Mouse (Mus musculus) adrenal gland, postnatal 25 days (tissue): Measurements from ENCODE around the gene Poll. TPM values are rescaled to one million over a fixed set of nuclear protein-coding genes. Genes with fewer than 3 reads are reported as not detected.

Experiments
- DNase-seq: peaks from one replicate; pipeline ENCODE4 v3.0.0; 2021; ENCODE audit warnings: mixed read lengths
- long read RNA-seq: library from polyadenylated mRNA; stranded (forward); transcript quantifications from one replicate; pipeline ENCODE4 v2.0.0, GENCODE M21; 2021
- total RNA-seq: library from RNA; stranded (reverse); gene quantifications from 2 replicates; pipeline ENCODE4 v1.2.3, GENCODE M21; 2021

Poll gene
- total RNA-seq, result 12.4 and 15.5 TPM in 2 replicates
- long read RNA-seq, transcript Poll-201 (9 exons, 2,324 nt), result major isoform, 10 of 16 reads
- long read RNA-seq, partial matches to known transcripts, result 4 of 16 reads
- long read RNA-seq, other reads (novel, unspliced or antisense), result 2 of 16 reads

DNA sequence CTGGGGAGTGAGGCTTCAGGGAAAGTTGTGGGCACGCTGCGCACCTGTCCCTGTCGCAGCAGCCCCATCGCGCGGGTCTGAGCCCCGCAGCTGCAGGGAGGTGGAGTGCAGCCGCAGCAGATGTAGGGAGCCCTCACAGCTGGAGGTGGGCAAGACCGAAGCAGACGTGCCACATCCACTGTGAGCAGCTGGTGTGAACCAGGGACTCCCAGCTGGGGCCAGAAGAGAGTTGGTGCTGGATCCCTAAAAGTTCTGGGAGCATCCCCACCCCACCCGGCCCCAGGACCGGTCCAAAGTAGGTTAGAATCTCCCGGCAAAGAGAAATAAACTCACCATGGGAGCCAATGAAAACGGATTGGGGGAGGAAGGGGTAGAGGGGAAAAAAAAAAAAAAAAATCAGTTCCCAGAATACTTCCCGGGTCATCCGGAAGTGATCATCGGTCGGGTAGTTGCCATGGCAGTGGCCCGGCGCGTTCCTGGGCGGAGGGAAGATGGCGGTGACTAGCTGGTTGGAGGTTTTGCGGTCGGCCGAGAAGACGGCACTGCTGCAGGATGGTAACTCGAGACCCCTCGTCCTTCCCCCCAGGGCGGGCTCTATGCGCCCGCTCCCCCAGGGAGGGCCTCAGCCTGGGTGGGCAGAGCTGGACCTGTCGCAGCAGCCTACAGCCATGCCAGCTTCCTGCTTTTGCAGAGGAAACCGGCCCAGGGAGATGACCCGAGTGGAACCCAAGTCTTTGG is at the start of gene Poll, which contains the start of gene Gm17018:
Gene Poll, minus strand, starts transcription at position 379 of the 738 bp plus-strand sequence.
Gene Gm17018, plus strand, starts transcription at position 463 of the 738 bp plus-strand sequence.
- DNase-seq, result peak; percentile 85

DNA sequence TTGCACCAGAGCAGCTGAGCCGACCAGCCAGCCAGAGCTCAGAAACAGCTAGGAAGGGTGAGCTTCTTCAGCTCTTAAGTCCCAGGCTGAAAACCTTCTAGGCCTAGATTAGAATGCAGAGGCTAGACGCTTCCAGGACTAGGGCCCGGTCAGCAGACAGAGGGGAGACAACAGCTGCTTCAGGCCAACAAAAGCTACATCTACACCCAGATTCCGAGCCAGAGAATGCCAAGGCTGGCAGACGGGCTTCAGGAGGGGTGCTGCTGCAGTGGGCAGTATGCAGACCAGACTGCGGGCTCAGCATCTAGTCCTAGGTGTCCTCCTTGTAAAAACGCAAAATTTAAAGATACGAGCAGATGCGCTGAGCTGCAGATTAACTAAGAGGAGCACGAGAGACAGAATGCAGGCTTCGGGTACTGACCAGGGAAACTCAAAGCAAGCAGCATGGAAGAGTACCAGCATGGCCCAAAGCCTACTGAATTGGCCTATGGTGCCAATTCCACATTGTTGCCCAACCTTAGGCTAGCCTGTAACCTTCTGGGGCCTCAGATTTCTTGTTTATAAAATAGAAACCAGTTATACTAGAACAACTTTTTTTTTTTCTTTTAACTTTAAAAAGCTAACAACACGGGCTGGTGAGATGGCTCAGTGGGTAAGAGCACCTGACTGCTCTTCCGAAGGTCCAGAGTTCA is 48.5 kb upstream of the Poll start:
- no peak for DNase-seq

DNA sequence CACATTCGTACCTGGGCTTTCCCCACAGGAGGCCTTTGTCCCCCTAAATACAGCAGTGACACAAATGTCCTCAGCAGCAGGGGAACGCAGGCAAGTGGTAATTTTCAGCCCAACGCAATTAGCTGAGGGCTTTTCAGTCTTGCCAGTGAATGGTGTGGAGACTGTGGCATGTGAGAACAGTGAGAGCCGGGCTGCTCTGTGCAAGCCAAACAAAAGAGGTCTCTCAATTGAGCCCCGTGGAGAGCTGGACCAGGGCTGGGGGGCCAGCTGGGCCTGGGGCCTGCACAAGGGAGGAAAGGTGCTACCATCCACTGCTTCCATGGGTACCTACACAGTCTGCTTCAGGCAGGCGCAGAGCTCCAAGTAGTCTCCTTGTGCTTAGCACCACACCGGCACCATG is 47.1 kb upstream of the Poll start:
- no peak for DNase-seq

DNA sequence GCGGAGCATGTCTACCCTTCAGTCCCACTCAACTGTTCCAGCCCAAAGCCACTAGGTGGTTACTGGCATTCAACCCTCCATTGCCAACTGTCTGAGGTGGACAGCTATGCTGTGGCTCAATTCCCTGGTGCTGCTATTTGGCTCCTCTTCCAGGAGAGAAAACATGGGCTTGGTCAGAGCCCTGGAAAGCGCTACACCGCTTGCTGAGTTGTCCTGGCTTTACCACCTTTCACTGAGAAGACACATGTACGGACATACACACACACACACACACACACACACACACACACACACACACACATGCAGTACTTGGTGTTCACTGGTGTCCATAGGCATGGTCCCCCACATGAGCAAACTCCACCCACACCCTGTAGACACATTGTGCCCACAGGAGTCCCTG is 46.4 kb upstream of the Poll start:
- DNase-seq, result no peak

GRCm38 (mm10) chr19:45602606-45603005 is 42.3 kb upstream of the Poll start:
- no peak for DNase-seq

GRCm38 (mm10) chr19:45597106-45597505 is 36.8 kb upstream of the Poll start:
- no peak for DNase-seq

- no peak for DNase-seq
Observed at GRCm38 (mm10) chr19:45596434-45596833, 36.1 kb upstream of the Poll start.

DNA sequence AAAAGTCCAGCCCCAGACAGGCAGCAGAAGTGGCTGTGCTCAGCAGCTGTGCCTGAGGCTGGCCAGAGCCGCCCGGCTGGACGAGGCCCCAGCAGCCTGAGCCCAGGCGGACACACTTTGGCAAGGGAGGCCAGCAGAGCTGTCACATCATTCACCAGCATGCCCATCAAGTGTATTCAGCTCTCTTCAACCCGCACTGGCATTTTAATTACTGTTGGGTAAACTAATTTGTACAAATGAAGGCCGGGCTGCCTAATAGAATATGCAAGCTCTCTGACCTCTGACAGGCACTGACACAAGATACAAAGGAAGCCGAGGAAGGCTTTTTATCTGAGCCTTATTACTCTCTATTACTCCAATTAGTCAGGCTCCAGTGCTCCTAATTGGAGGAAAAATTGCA is 35.7 kb upstream of the Poll start:
- DNase-seq, result no peak

GRCm38 (mm10) chr19:45595481-45595880 is 35.1 kb upstream of the Poll start:
- DNase-seq, result no peak

DNA sequence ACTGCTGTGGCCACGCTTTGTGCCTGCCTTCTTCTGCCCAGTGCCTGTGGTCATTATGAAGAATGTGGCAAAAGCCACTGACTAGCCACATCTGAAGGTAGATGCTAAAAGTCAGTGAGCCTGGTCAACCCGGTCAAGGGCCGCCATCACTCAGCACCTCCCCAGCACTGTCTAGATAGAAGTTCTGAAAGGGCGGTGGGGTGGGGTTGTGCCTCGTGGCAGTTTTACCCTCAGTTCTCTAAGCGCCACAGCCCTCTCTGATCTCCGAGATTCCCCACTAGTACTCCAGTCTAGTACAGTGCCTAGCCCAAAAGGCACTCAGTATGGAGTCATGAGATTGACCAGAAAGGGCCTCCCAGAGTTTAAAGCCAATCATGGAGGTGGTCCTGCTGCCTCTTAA is 33.7 kb upstream of the Poll start:
- no peak for DNase-seq

DNA sequence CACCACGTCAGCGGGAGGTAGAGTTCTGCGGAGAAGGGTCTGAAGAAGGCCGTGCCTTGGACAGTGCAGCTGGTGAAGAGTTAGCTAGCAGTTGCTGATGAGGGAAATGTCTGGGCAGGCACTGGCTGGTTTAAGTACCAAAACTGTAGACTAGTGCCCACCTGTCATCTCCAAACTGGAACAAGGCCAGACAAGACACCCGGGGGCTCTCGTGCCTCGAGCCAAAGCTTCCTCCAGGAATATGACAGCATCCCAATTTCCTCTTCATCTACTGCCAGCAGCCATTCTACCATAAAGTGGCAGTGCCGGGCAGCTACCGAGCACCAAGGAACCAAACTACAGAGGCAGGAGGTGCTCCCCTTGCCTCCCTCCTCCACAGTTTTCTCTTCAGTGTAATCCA is 32.6 kb upstream of the Poll start:
- DNase-seq, result no peak

DNA sequence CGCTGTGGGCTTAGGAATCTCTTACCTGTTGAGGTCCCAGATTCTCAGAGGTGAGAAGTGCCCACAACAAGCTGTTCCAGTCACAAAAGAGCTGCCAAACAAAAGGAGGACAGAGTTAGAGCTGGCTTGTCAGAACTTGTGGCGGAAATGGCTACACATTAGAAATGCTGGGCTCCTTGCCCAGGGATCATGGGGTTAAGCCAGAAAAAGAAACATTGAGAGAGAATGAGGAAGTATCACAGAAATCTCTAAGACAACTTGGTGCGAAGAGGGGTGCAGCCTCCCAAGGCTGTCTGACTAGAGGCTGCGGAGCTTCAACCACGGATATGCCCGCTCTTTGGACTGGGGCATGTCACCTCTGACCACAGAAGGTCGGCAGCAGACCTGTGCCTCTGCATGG is 31.4 kb upstream of the Poll start:
- peak; percentile 33 for DNase-seq

DNA sequence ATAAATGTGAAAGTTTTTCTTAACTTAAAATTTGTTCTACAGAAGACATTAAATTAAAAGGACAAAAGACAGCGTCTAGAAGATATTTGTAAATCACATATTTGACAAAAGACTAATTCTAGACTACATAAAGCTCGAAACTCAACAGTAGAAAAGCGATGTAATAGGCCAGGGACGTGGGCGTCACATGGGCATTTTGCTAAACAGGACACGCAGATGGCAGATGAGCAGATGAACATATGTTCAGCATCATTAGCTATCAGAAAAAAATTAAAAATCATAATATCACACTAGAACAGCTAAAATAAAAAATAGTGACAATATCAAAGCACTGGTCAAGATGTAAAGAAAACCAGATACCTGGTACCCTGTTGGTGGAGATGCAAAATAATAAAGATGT is 29.4 kb upstream of the Poll start:
- no peak for DNase-seq

- DNase-seq, result no peak
Observed at GRCm38 (mm10) chr19:45587509-45588292, 27.4 kb upstream of the Poll start.

DNA sequence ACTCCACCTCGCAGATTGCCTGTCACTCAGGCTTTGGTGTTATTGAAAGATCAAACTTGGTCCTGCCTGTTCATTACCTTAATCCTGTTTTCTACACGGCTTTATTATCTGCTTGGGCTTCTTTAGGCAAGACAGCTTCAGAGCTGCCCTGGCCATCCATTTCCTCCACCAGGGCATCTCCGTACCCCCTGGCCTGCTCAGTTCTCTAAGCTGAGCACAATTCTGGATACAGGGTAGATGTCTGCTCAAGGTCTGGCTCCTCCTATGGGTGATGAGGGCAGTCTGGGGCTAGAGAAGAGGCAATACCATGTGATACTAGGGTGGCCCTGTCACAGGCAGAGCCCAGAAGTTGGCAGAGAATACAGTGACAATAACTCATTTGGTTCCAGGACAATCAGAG is 26.5 kb upstream of the Poll start:
- no peak for DNase-seq

DNA sequence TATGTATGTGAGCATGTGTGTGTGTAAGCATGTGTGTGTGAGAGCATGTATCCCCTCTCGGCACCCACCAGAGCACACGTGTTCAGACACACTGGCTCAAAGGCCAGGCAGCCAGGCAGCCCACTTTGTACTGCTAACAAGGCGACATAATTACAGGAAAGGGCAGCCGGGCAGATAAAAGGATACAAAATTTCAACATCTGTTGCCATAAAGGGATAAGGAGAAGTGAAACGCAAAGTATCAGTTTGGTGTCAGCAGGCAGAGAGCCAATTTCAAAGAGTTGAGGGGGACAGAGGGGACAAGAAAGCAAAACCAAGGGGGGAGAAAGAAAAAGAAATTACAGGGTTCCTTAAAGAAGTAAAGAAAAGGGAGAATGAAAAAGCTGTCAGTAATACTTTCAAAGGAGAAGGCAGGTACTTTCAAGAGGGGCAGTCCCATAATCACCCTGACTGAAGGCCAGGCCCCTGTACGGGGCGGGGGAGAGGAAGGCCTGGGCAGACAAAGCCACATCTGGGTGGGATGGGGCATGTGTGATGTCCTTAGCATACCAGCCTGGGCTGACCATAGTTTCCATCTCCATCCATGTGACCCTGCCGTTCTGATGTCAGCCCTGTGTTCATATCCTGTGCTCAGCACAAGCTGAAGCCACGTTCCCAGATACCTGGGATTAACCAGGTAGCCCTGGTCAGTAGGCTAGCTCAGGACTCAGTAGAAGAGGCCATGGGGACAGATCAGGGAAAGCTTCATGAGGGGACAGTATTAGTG is 24.7 kb upstream of the Poll start:
- no peak for DNase-seq

GRCm38 (mm10) chr19:45583136-45583535 is 22.8 kb upstream of the Poll start:
- no peak for DNase-seq

- no peak for DNase-seq
Observed at GRCm38 (mm10) chr19:45582161-45582560, 21.8 kb upstream of the Poll start.

- peak; percentile 45 for DNase-seq
Observed at GRCm38 (mm10) chr19:45581257-45581656, 20.9 kb upstream of the Poll start.

- DNase-seq, result no peak
Observed at GRCm38 (mm10) chr19:45580235-45580634, 19.9 kb upstream of the Poll start.

GRCm38 (mm10) chr19:45579416-45579815 is 19.1 kb upstream of the Poll start:
- peak; percentile 46 for DNase-seq

GRCm38 (mm10) chr19:45578976-45579375 is 18.6 kb upstream of the Poll start:
- no peak for DNase-seq
